11 mouse cellular contexts compared by ENCODE assay signal in genomic region chr19:57876057-57876456, GRCm38 (mm10).
DNase-seq lines count a peak whose midpoint lies in the region; ATAC-seq and TF ChIP-seq lines count a peak whose summit lies in the region.
"Had no signal": no experiment of that assay in that cellular context is flagged by ENCODE, and none has a peak within 500 bp of the region (broad histone marks: within the 10 kb centered on the region; RNA-seq: fewer than 3 reads in every experiment).

No protein-coding gene starts in this region.

- no peak for ATAC-seq in CD4-positive, CD25-positive, alpha-beta regulatory T cell, adult 4 months
- no peak for ATAC-seq in G1E (ENCODE audit: extremely low read depth, insufficient number of reproducible peaks, low FRiP score, poor library complexity, severe bottlenecking)
- no peak for ATAC-seq in liver, embryonic 14.5 days (ENCODE audit: insufficient read depth)
- ATAC-seq: intestine, embryonic 16.5 days had no signal

- 72% methylated on average over 6 of the region's 6 CpGs for WGBS in liver, embryonic 14.5 days (ENCODE audit: insufficient replicate concordance)

- no peak overlapping the region for H3K4me3 ChIP-seq in left cerebral cortex, adult 2 months
- H3K4me3 ChIP-seq in G1E (ENCODE audit: low read depth, low read length): no peak overlapping the region
- no peak overlapping the region for H3K4me3 ChIP-seq in liver, embryonic 14.5 days (ENCODE audit: insufficient read depth in 1 of 2, low read depth in 2 of 2, low read length in 2 of 2)
- H3K4me3 ChIP-seq: embryonic facial prominence, embryonic 12.5 days; heart, embryonic 12.5 days had no signal

- peaks cover 15% of the 10 kb centered on the region for H3K9me3 ChIP-seq in G1E (replicated peaks)
- no peaks in the 10 kb centered on the region for H3K9me3 ChIP-seq in liver, embryonic 14.5 days (ENCODE audit: control insufficient read depth, low read length)
- H3K9me3 ChIP-seq: embryonic facial prominence, embryonic 12.5 days; heart, embryonic 12.5 days had no signal

- no peaks in the 10 kb centered on the region for H3K36me3 ChIP-seq in G1E (replicated peaks)
- no peaks in the 10 kb centered on the region for H3K36me3 ChIP-seq in liver, embryonic 14.5 days (replicated peaks; ENCODE audit: control insufficient read depth, insufficient read depth, low read depth)
- H3K36me3 ChIP-seq: embryonic facial prominence, embryonic 12.5 days; heart, embryonic 12.5 days had no signal

- TF ChIP-seq EP300 in liver, embryonic 14.5 days (IDR thresholded peaks at IDR 0.05; ENCODE audit: low read depth): no peak

- peak; percentile 46 for TF ChIP-seq CTCF in left cerebral cortex, adult 2 months (IDR thresholded peaks at IDR 0.05)
- TF ChIP-seq CTCF in G1E (IDR thresholded peaks at IDR 0.05; ENCODE audit: low read depth, low read length): 0 out of 2 replicates have a peak, but pooled peaks have one; percentile 47
- peak; percentile 75 for TF ChIP-seq CTCF in liver, embryonic 14.5 days (IDR thresholded peaks at IDR 0.05; ENCODE audit: low read depth)

- intact Hi-C loops in left cerebral cortex, adult 2 months (cut with DNase I): no loop called here

- H3K4me2 ChIP-seq in liver, embryonic 14.5 days (ENCODE audit: low read depth): no peak overlapping the region
- H3K4me2 ChIP-seq: embryonic facial prominence, embryonic 12.5 days; heart, embryonic 12.5 days had no signal

- no peak overlapping the region for H3K27ac ChIP-seq in left cerebral cortex, adult 2 months
- no peak overlapping the region for H3K27ac ChIP-seq in liver, embryonic 14.5 days
- H3K27ac ChIP-seq: embryonic facial prominence, embryonic 12.5 days had no signal

- peak; percentile 27 for DNase-seq in CD4-positive, CD25-positive, alpha-beta regulatory T cell, adult 2 months (ENCODE audit: low read depth, low spot score)
- DNase-seq in left cerebral cortex, adult 2 months (ENCODE audit: extremely low spot score in 1 of 2, low spot score in 2 of 2): no peak
- DNase-seq in left cerebral cortex, adult 11 months (ENCODE audit: low spot score): no peak
- no peak for DNase-seq in G1E (ENCODE audit: low spot score)
- DNase-seq in liver, embryonic 14.5 days (ENCODE audit: low read depth in 3 of 3, low spot score in 3 of 3): no peak
- no peak for DNase-seq in urinary bladder, adult 18-20 months (ENCODE audit: low spot score in 2 of 2)
- no peak for DNase-seq in layer of hippocampus, adult 9-10 months (ENCODE audit: low spot score)

- peaks cover 8% of the 10 kb centered on the region for H3K4me1 ChIP-seq in G1E (ENCODE audit: insufficient read depth, low read depth, low read length)
- H3K4me1 ChIP-seq in liver, embryonic 14.5 days (replicated peaks; ENCODE audit: control insufficient read depth in 2 of 2, insufficient read depth in 2 of 2, low read length in 1 of 2): no peaks in the 10 kb centered on the region
- H3K4me1 ChIP-seq: heart, embryonic 12.5 days had no signal

- H3K27me3 ChIP-seq in G1E (ENCODE audit: insufficient read depth, low read length): no peaks in the 10 kb centered on the region
- H3K27me3 ChIP-seq in liver, embryonic 14.5 days (ENCODE audit: control insufficient read depth, insufficient read depth, low read length): no peaks in the 10 kb centered on the region
- H3K27me3 ChIP-seq: embryonic facial prominence, embryonic 12.5 days; heart, embryonic 12.5 days had no signal

- H3K9ac ChIP-seq in liver, embryonic 14.5 days (replicated peaks): no peak overlapping the region
- H3K9ac ChIP-seq: embryonic facial prominence, embryonic 12.5 days; heart, embryonic 12.5 days had no signal
